Mouse (Mus musculus): ENCODE measurements around the gene Tab1. TPM values are rescaled to one million over a fixed set of nuclear protein-coding genes. Genes with fewer than 3 reads are reported as not detected.
"Not testable (repeated sequence)": the region's sequence is repeated elsewhere in the genome, so short reads cannot be mapped to it uniquely, and the experiment has no call there.

Tab1 gene
- total RNA-seq, 2 experiments from 2014 or later: 16.3 to 28.9 TPM

GRCm38 (mm10) chr15:80105490-80106410, 27.2 kb upstream of the Tab1 start:
- DNase-seq: no peak

DNA sequence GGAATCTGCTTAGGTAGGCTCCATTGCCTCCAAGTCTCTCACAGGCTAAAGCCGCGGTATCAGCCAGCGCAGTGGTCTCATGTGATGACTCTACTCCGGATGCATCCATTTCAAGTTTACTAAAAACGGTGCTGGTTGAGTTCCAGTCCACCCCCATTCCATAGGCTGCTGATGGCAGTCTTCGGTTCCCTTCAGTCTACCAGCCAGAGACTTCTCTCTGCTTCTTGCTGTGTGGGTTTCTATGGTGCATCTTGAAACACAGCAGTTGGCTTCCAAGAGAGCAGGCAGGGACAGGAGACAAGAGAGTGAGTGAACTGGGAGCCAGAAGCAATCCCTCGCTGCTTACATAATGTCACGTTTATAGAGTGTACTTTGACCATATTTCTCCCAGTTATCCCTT, 25.8 kb upstream of the Tab1 start:
- no peak for DNase-seq

- DNase-seq: no peak
These were observed 25.4 kb upstream of the Tab1 start for GRCm38 (mm10) chr15:80107575-80107974.

- no peak for DNase-seq
These were observed 21.5 kb upstream of the Tab1 start for GRCm38 (mm10) chr15:80111436-80111835.

- DNase-seq: no peak
These were observed 20.4 kb upstream of the Tab1 start for GRCm38 (mm10) chr15:80112499-80112898.

- DNase-seq: no peak
These were observed 18.5 kb upstream of the Tab1 start for GRCm38 (mm10) chr15:80114414-80114813.

- DNase-seq: no peak
These were observed 17.7 kb upstream of the Tab1 start for GRCm38 (mm10) chr15:80115256-80115655.

GRCm38 (mm10) chr15:80115866-80116794, 16.8 kb upstream of the Tab1 start:
- no peak for DNase-seq

- no peak for DNase-seq
These were observed 15.8 kb upstream of the Tab1 start for GRCm38 (mm10) chr15:80117154-80117553.

GRCm38 (mm10) chr15:80119076-80119475, 13.9 kb upstream of the Tab1 start:
- DNase-seq: no peak

DNA sequence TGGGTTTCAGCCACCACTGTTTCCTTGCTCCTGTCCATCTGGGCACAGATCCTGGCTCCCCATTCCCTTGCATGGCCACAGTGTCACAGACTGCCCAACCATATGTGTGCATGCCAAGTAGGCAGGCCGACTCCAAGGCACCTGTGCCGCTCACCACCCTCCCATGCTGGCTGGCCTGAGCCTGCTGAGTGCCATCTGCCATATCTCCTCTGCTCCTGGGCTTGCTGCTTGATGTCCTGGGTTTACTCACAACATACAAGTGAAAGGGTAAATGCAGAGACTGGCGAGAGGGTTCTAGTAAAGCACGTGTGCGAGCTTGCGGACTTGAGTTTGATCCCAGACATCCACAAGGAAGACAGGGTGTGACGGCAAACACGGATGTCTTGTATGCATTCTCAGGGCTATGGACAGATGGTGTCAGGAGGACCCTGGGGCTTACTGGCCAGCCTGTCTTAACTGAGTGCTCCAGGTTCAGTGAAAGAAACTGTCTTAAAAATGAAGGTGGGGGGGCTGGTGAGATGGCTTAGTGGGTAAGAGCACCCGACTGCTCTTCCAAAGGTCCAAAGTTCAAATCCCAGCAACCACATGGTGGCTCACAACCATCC, 11.1 kb upstream of the Tab1 start:
- DNase-seq: no peak

DNA sequence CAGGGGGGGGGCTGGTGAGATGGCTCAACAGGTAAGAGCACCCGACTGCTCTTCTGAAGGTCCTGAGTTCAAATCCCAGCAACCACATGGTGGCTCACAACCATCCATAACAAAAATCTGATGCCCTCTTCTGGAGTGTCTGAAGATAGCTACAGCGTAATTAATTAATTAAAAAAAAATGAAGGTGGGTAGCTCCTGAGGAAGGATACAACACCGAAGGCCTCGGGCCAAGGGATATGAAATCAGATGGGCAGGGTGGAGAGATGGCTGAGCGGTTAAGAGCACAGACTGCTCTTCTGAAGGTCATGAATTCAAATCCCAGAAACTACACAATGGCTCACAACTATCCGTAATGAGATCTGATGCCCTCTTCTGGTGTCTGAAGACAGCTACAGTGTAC, 10.5 kb upstream of the Tab1 start:
- not testable (repeated sequence) for DNase-seq

GRCm38 (mm10) chr15:80124651-80125050, 8.3 kb upstream of the Tab1 start:
- DNase-seq: no peak

DNA sequence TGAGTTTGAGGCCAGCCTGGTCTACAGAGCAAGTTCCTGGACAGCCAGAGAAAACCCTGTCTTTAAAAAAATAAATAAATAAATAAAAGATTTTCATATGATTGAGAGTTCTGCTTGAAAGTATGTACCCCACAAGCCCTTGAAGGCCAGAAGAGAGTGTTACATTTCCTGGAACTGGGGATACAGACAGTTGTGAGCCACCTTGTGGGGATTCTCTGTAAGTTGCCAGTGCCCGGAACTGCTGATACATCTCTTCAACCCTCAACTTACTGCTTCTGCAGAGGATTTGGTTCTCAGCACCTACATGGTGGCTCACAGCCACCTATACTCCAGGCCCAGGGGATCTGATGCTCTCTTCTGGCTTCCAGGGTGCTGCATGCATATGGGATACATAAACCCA, 5.7 kb upstream of the Tab1 start:
- DNase-seq: no peak

GRCm38 (mm10) chr15:80129982-80130381, 2.9 kb upstream of the Tab1 start:
- no peak for DNase-seq

DNA sequence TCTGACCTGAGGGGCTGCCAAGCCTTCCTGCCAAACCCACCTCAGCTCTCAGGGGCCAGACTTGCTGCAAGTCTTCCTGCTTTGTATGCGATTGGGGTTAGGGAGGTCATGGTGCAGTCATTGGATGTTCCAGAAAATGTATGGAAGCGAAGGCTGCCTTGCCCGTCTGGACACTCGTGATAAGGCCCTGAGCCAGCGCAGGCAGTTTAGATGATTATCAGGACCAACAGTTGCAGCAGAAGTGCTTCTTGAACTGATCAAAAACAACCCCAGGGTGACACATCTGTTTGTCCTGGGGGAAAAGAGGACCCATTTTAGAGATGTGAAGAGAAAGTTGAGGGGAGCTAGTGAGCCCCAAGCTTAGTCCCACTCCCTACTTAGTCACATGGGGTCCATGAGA, 2.2 kb upstream of the Tab1 start:
- no peak for DNase-seq

- DNase-seq: no peak
These were observed 1.5 kb upstream of the Tab1 start for GRCm38 (mm10) chr15:80131421-80131820.

DNA sequence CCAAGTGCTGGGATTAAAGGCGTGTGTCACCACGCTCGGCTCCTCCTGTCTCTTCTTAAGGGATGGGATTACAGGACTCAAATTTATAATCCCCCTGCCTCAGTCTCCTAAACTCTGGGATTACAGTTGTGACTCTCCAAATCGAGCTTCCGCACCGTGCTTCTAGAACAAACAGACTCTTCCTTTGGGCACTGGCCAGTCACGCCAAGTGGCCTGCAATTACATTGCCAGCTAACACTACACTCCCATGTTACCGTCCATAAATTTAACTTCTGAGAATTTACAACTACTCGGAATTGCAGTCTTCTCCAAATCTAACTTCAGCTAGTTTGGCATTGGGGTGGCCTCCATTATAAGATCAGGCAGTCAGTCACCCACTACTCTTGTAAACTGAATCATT, 475 bp upstream of the Tab1 start:
- DNase-seq: no peak

DNA sequence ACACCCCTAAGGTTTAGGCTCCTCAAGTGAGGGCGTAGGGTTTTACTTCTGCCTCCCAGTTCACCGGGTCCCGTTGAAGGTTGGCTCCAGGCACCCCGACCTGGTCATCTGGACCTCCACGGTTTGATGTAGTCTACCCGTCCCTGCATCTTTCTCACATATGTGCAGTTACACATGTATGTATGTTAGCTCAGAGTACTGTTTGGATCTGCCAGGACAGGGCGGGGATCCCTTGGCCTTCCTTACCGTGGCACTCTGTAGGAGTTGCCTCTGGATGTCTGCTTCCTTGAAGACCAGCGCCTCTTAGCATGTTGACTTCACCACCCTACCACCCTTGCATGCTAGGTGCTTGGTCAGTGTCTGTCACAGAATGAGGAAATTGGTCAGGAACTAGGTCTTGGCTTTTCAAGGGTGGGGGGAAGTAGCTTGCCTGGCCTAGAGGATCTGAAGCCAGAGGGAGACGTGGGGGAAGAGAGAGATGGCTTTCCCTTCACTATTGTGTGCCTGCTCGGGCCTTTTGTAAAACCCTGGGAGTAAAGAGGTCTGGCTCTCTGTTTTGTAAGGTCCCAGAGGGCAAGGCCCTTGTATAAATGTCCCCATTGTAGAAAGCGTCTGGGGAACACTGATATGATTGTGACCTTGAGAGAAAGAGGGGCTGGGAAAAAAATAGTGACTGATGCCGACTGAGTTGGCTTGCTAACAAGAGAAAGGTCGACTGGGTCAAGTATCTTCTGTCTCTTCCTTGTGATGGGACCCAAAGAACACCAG, 939 bp downstream of the Tab1 start:
- peak; percentile 51 for DNase-seq

GRCm38 (mm10) chr15:80134450-80134847, 1.5 kb downstream of the Tab1 start:
- peak; percentile 67 for DNase-seq

- DNase-seq: no peak
These were observed 2.6 kb downstream of the Tab1 start for GRCm38 (mm10) chr15:80135499-80135898.

GRCm38 (mm10) chr15:80136645-80137044, 3.7 kb downstream of the Tab1 start:
- DNase-seq: no peak
